In the genomic region with DNA sequence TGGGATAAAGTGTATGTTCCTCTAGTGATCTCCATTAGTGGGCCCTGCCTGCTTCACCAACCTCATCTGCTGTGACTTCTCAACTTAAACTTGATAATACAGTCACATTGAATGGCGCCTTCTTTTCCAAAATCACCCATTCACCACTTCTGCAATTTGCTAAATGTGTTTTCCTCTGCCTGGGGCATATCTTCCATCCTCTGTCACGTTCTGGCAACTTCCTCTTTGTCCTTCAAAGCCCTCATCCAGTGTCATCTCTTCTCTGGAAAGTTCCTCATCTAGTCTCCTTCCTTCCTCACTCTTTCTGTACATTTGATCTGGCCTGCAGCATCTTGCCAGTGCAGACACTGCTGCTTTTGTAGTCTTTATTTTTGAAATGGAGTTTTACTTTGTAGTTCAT, we compare ENCODE assay signal across 19 mouse cellular contexts.
DNase-seq lines count a peak whose midpoint lies in the region; ATAC-seq and TF ChIP-seq lines count a peak whose summit lies in the region.
"Had no signal": no experiment of that assay in that cellular context is flagged by ENCODE, and none has a peak within 500 bp of the region (broad histone marks: within the 10 kb centered on the region; RNA-seq: fewer than 3 reads in every experiment).

No protein-coding gene starts in this region.

- peak; percentile 90 for ATAC-seq in common myeloid progenitor, adult 5-6 weeks (replicated peaks; ENCODE audit: low read depth, poor library complexity, severe bottlenecking)
- ATAC-seq in megakaryocyte, adult 5-6 weeks (ENCODE audit: poor library complexity, severe bottlenecking), result peak; percentile 92
- no peak for ATAC-seq in heart, embryonic 12.5 days (ENCODE audit: insufficient number of reproducible peaks, low FRiP score)
- ATAC-seq: forebrain, embryonic 15.5 days; intestine, embryonic 15.5 days had no signal

- WGBS in heart, embryonic 12.5 days, result 53% methylated on average over 2 of the region's 2 CpGs

- peaks cover 38% of the 10 kb centered on the region for H3K27me3 ChIP-seq in heart, embryonic 12.5 days (replicated peaks)

- intact Hi-C loops in heart, postnatal 14 days (cut with DNase I), result no loop called here

- H3K9me3 ChIP-seq in heart, embryonic 12.5 days (replicated peaks), result no peaks in the 10 kb centered on the region
- H3K9me3 ChIP-seq: embryonic facial prominence, embryonic 12.5 days; forebrain, embryonic 15.5 days; hindbrain, embryonic 12.5 days; intestine, embryonic 15.5 days had no signal

- no peak overlapping the region for H3K9ac ChIP-seq in heart, embryonic 12.5 days
- H3K9ac ChIP-seq: embryonic facial prominence, embryonic 12.5 days; forebrain, embryonic 15.5 days; hindbrain, embryonic 12.5 days; intestine, embryonic 15.5 days had no signal

- H3K27ac ChIP-seq in layer of hippocampus, adult 2 months, result peak overlapping the region; percentile 92
- H3K27ac ChIP-seq in heart, embryonic 12.5 days (ENCODE audit: poor library complexity, severe bottlenecking), result no peak overlapping the region
- H3K27ac ChIP-seq: embryonic facial prominence, embryonic 12.5 days; forebrain, embryonic 15.5 days; heart, adult 2 months; hindbrain, embryonic 12.5 days; intestine, embryonic 15.5 days had no signal

- no peaks in the 10 kb centered on the region for H3K36me3 ChIP-seq in heart, embryonic 12.5 days
- H3K36me3 ChIP-seq: embryonic facial prominence, embryonic 12.5 days; forebrain, embryonic 15.5 days; hindbrain, embryonic 12.5 days; intestine, embryonic 15.5 days had no signal

- DNase-seq in layer of hippocampus, adult 2 months (ENCODE audit: low spot score in 2 of 2), result no peak
- no peak for DNase-seq in layer of hippocampus, postnatal 36 days
- DNase-seq in testis, postnatal 10 days (ENCODE audit: low spot score), result no peak
- DNase-seq in heart, postnatal 14 days, result no peak
- DNase-seq: adrenal gland, adult 2 months; adrenal gland, postnatal 25 days; cerebellum, adult 2 months; cerebellum, postnatal 10 days; gastrocnemius, postnatal 10 days; heart, adult 2 months; heart, postnatal 36 days had no signal

- no peak overlapping the region for H3K4me2 ChIP-seq in heart, embryonic 12.5 days
- H3K4me2 ChIP-seq: embryonic facial prominence, embryonic 12.5 days; forebrain, embryonic 15.5 days; heart, embryonic 11.5 days; hindbrain, embryonic 12.5 days; intestine, embryonic 15.5 days had no signal

- H3K4me3 ChIP-seq in layer of hippocampus, adult 2 months, result peak overlapping the region; percentile 57; the same call in 1 of the 2 replicates
- no peak overlapping the region for H3K4me3 ChIP-seq in heart, embryonic 12.5 days
- H3K4me3 ChIP-seq: embryonic facial prominence, embryonic 12.5 days; forebrain, embryonic 15.5 days; heart, adult 2 months; hindbrain, embryonic 12.5 days; intestine, embryonic 15.5 days had no signal

- H3K4me1 ChIP-seq in heart, embryonic 12.5 days (replicated peaks), result peaks cover 30% of the 10 kb centered on the region

- no peak for TF ChIP-seq CTCF in layer of hippocampus, adult 2 months (conservative IDR thresholded peaks at IDR 0.05)
